Comparison of ENCODE assay signal across 15 mouse cellular contexts in genomic region chr3:16938491-16939001, GRCm38 (mm10).
DNase-seq lines count a peak whose midpoint lies in the region; ATAC-seq and TF ChIP-seq lines count a peak whose summit lies in the region.
"Had no signal": no experiment of that assay in that cellular context is flagged by ENCODE, and none has a peak within 500 bp of the region (broad histone marks: within the 10 kb centered on the region; RNA-seq: fewer than 3 reads in every experiment).

No protein-coding gene starts in this region.

- no peaks in the 10 kb centered on the region for H3K36me3 ChIP-seq in neural tube, embryonic 11.5 days (ENCODE audit: control insufficient read depth, insufficient read depth, low read length)
- H3K36me3 ChIP-seq in forebrain, embryonic 16.5 days (ENCODE audit: control insufficient read depth, insufficient read depth), result no peaks in the 10 kb centered on the region
- H3K36me3 ChIP-seq in hindbrain, postnatal 0 days (ENCODE audit: insufficient read depth, low read length), result no peaks in the 10 kb centered on the region
- H3K36me3 ChIP-seq in neural tube, embryonic 13.5 days, result no peaks in the 10 kb centered on the region
- no peaks in the 10 kb centered on the region for H3K36me3 ChIP-seq in intestine, embryonic 15.5 days
- H3K36me3 ChIP-seq: heart, embryonic 13.5 days; liver, embryonic 13.5 days had no signal

- no peak overlapping the region for H3K27ac ChIP-seq in neural tube, embryonic 11.5 days (ENCODE audit: low read depth, low read length)
- H3K27ac ChIP-seq in forebrain, embryonic 16.5 days (ENCODE audit: low read length), result peak overlapping the region; percentile 94
- peak overlapping the region; percentile 77 for H3K27ac ChIP-seq in hindbrain, postnatal 0 days
- peak overlapping the region; percentile 92 for H3K27ac ChIP-seq in neural tube, embryonic 13.5 days (replicated peaks)
- H3K27ac ChIP-seq in intestine, embryonic 15.5 days, result no peak overlapping the region
- H3K27ac ChIP-seq: heart, embryonic 13.5 days; liver, embryonic 13.5 days had no signal

- H3K4me3 ChIP-seq in neural tube, embryonic 11.5 days (ENCODE audit: low read depth, low read length), result no peak overlapping the region
- H3K4me3 ChIP-seq in forebrain, embryonic 16.5 days (replicated peaks; ENCODE audit: low read length), result peak overlapping the region; percentile 22
- 0 out of 2 replicates have a peak overlapping the region, but pooled peaks have one; percentile 13 for H3K4me3 ChIP-seq in hindbrain, postnatal 0 days (ENCODE audit: low read length)
- no peak overlapping the region for H3K4me3 ChIP-seq in neural tube, embryonic 13.5 days
- H3K4me3 ChIP-seq in intestine, embryonic 15.5 days (replicated peaks), result no peak overlapping the region
- H3K4me3 ChIP-seq: heart, embryonic 13.5 days; liver, embryonic 13.5 days had no signal

- H3K9ac ChIP-seq in neural tube, embryonic 11.5 days (ENCODE audit: low read length), result no peak overlapping the region
- H3K9ac ChIP-seq in forebrain, embryonic 16.5 days (replicated peaks; ENCODE audit: low read depth, low read length), result peak overlapping the region; percentile 46; the same call in 1 of the 2 replicates
- peak overlapping the region; percentile 38; the same call in 1 of the 2 replicates for H3K9ac ChIP-seq in hindbrain, postnatal 0 days (replicated peaks; ENCODE audit: low read length)
- H3K9ac ChIP-seq in neural tube, embryonic 13.5 days, result peak overlapping the region; percentile 62
- no peak overlapping the region for H3K9ac ChIP-seq in intestine, embryonic 15.5 days
- H3K9ac ChIP-seq: heart, embryonic 13.5 days; liver, embryonic 13.5 days had no signal

- ATAC-seq in neural tube, embryonic 11.5 days (ENCODE audit: insufficient read depth, low FRiP score, low TSS enrichment), result peak; percentile 49; the same call in 1 of the 2 replicates
- peak; percentile 82 for ATAC-seq in forebrain, embryonic 16.5 days
- ATAC-seq in hindbrain, postnatal 0 days, result peak; percentile 24
- peak; percentile 44; the same call in 1 of the 2 replicates for ATAC-seq in neural tube, embryonic 13.5 days (ENCODE audit: low read depth)
- ATAC-seq in intestine, embryonic 15.5 days, result no peak
- ATAC-seq: lung, postnatal 0 days had no signal

- DNase-seq in neural tube, embryonic 11.5 days (ENCODE audit: low spot score), result peak; percentile 19
- no peak for DNase-seq in neural tube, embryonic 10.5 days (ENCODE audit: extremely low spot score, low spot score)
- peak; percentile 49 for DNase-seq in hindbrain, postnatal 0 days (ENCODE audit: low spot score)
- no peak for DNase-seq in gastrocnemius, postnatal 36 days
- no peak for DNase-seq in c-Kit-positive CD71-positive TER-119-positive erythroid progenitor cells, embryonic 14.5 days (ENCODE audit: low spot score)
- DNase-seq: cerebellum, adult 2 months; gastrocnemius, postnatal 25 days; kidney, adult 8-10 months; liver, embryonic 13.5 days; right cerebral cortex, postnatal 4 days had no signal

- intact Hi-C loops in gastrocnemius, postnatal 36 days (cut with DNase I), result no loop called here

- 64% methylated on average over 11 of the region's 11 CpGs for WGBS in neural tube, embryonic 11.5 days
- WGBS in forebrain, embryonic 16.5 days, result 13% methylated on average over 11 of the region's 11 CpGs
- 15% methylated on average over 11 of the region's 11 CpGs for whole genome bisulfite sequencing in hindbrain, postnatal 0 days
- 34% methylated on average over 11 of the region's 11 CpGs for WGBS in neural tube, embryonic 13.5 days
- 75% methylated on average over 11 of the region's 11 CpGs for WGBS in intestine, embryonic 15.5 days

- no peak for TF ChIP-seq CTCF in hindbrain, postnatal 0 days (IDR thresholded peaks at IDR 0.05; ENCODE audit: low read depth)

- H3K4me1 ChIP-seq in neural tube, embryonic 11.5 days (ENCODE audit: control insufficient read depth, insufficient read depth, low read length), result no peaks in the 10 kb centered on the region
- H3K4me1 ChIP-seq in forebrain, embryonic 16.5 days (replicated peaks; ENCODE audit: control insufficient read depth, insufficient read depth, low read length), result peaks cover 9% of the 10 kb centered on the region
- 0 out of 2 replicates have a peak, but pooled peaks cover 3% of the 10 kb centered on the region for H3K4me1 ChIP-seq in hindbrain, postnatal 0 days (ENCODE audit: insufficient read depth, low read length)
- H3K4me1 ChIP-seq in neural tube, embryonic 13.5 days (replicated peaks), result peaks cover 14% of the 10 kb centered on the region
- H3K4me1 ChIP-seq in intestine, embryonic 15.5 days (replicated peaks), result no peaks in the 10 kb centered on the region
- H3K4me1 ChIP-seq: heart, embryonic 13.5 days; liver, embryonic 13.5 days had no signal

- H3K9me3 ChIP-seq in neural tube, embryonic 11.5 days (ENCODE audit: control insufficient read depth, low read length), result no peaks in the 10 kb centered on the region
- no peaks in the 10 kb centered on the region for H3K9me3 ChIP-seq in forebrain, embryonic 16.5 days (ENCODE audit: control insufficient read depth, low read length)
- H3K9me3 ChIP-seq in hindbrain, postnatal 0 days (ENCODE audit: low read length), result no peaks in the 10 kb centered on the region
- H3K9me3 ChIP-seq in neural tube, embryonic 13.5 days, result no peaks in the 10 kb centered on the region
- H3K9me3 ChIP-seq in intestine, embryonic 15.5 days, result no peaks in the 10 kb centered on the region
- H3K9me3 ChIP-seq: heart, embryonic 13.5 days; liver, embryonic 13.5 days had no signal

- H3K27me3 ChIP-seq in neural tube, embryonic 11.5 days (ENCODE audit: control insufficient read depth, insufficient read depth, low read length), result no peaks in the 10 kb centered on the region
- H3K27me3 ChIP-seq in forebrain, embryonic 16.5 days (replicated peaks; ENCODE audit: control insufficient read depth, insufficient read depth, low read length), result no peaks in the 10 kb centered on the region
- H3K27me3 ChIP-seq in hindbrain, postnatal 0 days (ENCODE audit: insufficient read depth, low read length), result no peaks in the 10 kb centered on the region
- H3K27me3 ChIP-seq in neural tube, embryonic 13.5 days, result no peaks in the 10 kb centered on the region
- H3K27me3 ChIP-seq in intestine, embryonic 15.5 days (replicated peaks), result no peaks in the 10 kb centered on the region
- H3K27me3 ChIP-seq: heart, embryonic 13.5 days; liver, embryonic 13.5 days had no signal

- no peak overlapping the region for H3K4me2 ChIP-seq in neural tube, embryonic 11.5 days (ENCODE audit: low read depth)
- peak overlapping the region; percentile 50 for H3K4me2 ChIP-seq in forebrain, embryonic 16.5 days (ENCODE audit: low read length)
- H3K4me2 ChIP-seq in hindbrain, postnatal 0 days (ENCODE audit: low read depth, low read length), result peak overlapping the region; percentile 43
- peak overlapping the region; percentile 39 for H3K4me2 ChIP-seq in neural tube, embryonic 13.5 days
- H3K4me2 ChIP-seq in intestine, embryonic 15.5 days (replicated peaks), result no peak overlapping the region
- H3K4me2 ChIP-seq: heart, embryonic 13.5 days; liver, embryonic 13.5 days had no signal

Comparison
In these comparisons a context has a peak if more than half of its experiments do, and no peak if none do; other contexts are left out.
1. DNase-seq: peak in neural tube, embryonic 11.5 days (single experiment) and hindbrain, postnatal 0 days (single experiment); none in neural tube, embryonic 10.5 days (single experiment), gastrocnemius, postnatal 36 days (0 of 2) and c-Kit-positive CD71-positive TER-119-positive erythroid progenitor cells, embryonic 14.5 days (single experiment).
2. H3K27ac ChIP-seq: peak in forebrain, embryonic 16.5 days (single experiment), hindbrain, postnatal 0 days (single experiment) and neural tube, embryonic 13.5 days (single experiment); none in neural tube, embryonic 11.5 days (single experiment) and intestine, embryonic 15.5 days (single experiment).
3. H3K4me2 ChIP-seq: peak in forebrain, embryonic 16.5 days (single experiment), hindbrain, postnatal 0 days (single experiment) and neural tube, embryonic 13.5 days (single experiment); none in neural tube, embryonic 11.5 days (single experiment) and intestine, embryonic 15.5 days (single experiment).
4. H3K9ac ChIP-seq: peak in forebrain, embryonic 16.5 days (single experiment), hindbrain, postnatal 0 days (single experiment) and neural tube, embryonic 13.5 days (single experiment); none in neural tube, embryonic 11.5 days (single experiment) and intestine, embryonic 15.5 days (single experiment).
5. H3K4me3 ChIP-seq: peak in forebrain, embryonic 16.5 days (single experiment) and hindbrain, postnatal 0 days (single experiment); none in neural tube, embryonic 11.5 days (single experiment), neural tube, embryonic 13.5 days (single experiment) and intestine, embryonic 15.5 days (single experiment).